Mouse (Mus musculus): ENCODE results near the gene Ttc7b. TPM values are rescaled to one million over a fixed set of nuclear protein-coding genes. Genes with fewer than 3 reads are reported as not detected.

Gene Ttc7b
- polyA plus RNA-seq, 1 experiment: 7.1 TPM

DNA sequence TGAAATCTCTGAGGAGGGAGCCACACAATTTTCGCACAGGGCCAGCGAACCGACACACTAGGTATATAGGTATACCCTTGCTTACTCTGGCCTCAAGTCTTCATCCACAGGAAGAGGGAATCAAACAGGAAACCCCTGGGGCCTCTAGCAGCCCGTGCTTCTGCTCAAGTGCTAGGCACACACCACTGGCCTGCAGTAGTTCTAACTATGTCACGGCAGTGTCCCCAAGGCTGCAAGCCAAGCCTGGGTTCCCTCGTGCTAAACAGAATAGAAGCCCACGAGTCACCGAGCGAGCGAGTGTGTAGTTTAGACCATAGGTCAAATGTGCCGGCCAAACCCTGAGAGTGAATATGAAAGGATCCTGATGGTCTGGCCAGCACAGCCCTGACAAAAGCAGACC lies 114.5 kb downstream of the Ttc7b start:
- no peaks in the 10 kb centered on the region for H3K36me3 ChIP-seq (ENCODE audit: control insufficient read depth, insufficient read depth, low read length)
- no peaks in the 10 kb centered on the region for H3K27me3 ChIP-seq (ENCODE audit: control insufficient read depth, insufficient read depth, low read length)
- H3K27ac ChIP-seq (ENCODE audit: control insufficient read depth, insufficient read depth, low read depth, low read length): no peak overlapping the region
- TF ChIP-seq POLR2A (IDR thresholded peaks at IDR 0.05; ENCODE audit: control insufficient read depth, low read depth, low read length) (no peak), CTCF (IDR thresholded peaks at IDR 0.05; ENCODE audit: control insufficient read depth, insufficient read depth, insufficient replicate concordance, low read depth, low read length) (no peak)
- H3K4me1 ChIP-seq (ENCODE audit: control insufficient read depth, insufficient read depth, low read length): peaks cover 2% of the 10 kb centered on the region; the same call in 1 of the 2 replicates
- H3K4me3 ChIP-seq (ENCODE audit: control insufficient read depth, low read depth, low read length): no peak overlapping the region

DNA sequence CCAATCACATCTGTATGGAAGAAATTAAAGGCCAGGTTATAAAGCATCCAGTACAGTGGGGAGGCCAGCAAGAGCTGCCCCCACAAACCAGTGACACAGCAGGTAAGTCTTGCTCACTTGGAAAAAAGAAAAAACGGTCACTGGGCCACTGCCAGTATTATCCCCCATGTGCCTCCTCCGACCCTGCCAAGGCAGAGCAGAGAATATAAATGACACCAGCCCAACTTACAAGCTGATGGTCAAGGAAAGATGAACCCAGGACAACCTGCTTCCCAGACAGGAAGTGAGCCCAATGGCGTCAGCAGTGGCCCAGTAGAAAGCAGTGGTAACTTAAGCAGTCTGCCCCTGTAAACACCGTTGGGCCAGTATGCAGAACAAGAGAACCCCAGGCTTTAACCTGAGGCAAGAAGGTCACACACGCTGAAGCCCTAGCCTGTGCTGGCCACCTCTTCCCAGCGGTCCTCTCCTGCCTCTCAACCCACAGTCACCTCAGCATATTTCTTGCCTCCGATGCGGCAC lies 115.1 kb downstream of the Ttc7b start:
- TF ChIP-seq POLR2A (IDR thresholded peaks at IDR 0.05; ENCODE audit: control insufficient read depth, low read depth, low read length) (no peak), CTCF (IDR thresholded peaks at IDR 0.05; ENCODE audit: control insufficient read depth, insufficient read depth, insufficient replicate concordance, low read depth, low read length) (no peak)
- H3K27ac ChIP-seq (ENCODE audit: control insufficient read depth, insufficient read depth, low read depth, low read length): no peak overlapping the region
- no peaks in the 10 kb centered on the region for H3K36me3 ChIP-seq (ENCODE audit: control insufficient read depth, insufficient read depth, low read length)
- no peak overlapping the region for H3K4me3 ChIP-seq (ENCODE audit: control insufficient read depth, low read depth, low read length)
- H3K27me3 ChIP-seq (ENCODE audit: control insufficient read depth, insufficient read depth, low read length): no peaks in the 10 kb centered on the region
- peaks cover 2% of the 10 kb centered on the region; the same call in 1 of the 2 replicates for H3K4me1 ChIP-seq (ENCODE audit: control insufficient read depth, insufficient read depth, low read length)

DNA sequence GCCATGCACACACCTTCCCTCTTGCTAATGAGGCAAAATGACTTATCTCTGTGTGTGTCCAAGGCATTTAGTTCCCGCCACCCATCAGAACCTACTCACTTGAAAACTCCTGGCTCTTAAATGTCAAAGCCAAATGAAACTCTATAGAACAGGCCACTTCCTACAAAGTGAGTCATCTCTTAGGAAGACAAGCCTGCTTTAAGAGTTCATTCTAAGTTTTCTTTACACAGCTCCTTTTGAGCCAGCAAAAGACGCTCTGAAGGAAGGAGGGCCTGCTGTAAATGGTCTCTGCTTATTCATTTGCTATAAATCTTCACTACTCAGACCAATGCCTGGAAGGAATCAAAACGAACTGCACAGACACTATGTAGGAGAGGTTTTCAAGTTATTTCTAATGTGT lies 116.2 kb downstream of the Ttc7b start:
- no peak for TF ChIP-seq POLR2A (IDR thresholded peaks at IDR 0.05; ENCODE audit: control insufficient read depth, low read depth, low read length)
- no peak for TF ChIP-seq CTCF (IDR thresholded peaks at IDR 0.05; ENCODE audit: control insufficient read depth, insufficient read depth, insufficient replicate concordance, low read depth, low read length)
- peaks cover 2% of the 10 kb centered on the region; the same call in 1 of the 2 replicates for H3K4me1 ChIP-seq (ENCODE audit: control insufficient read depth, insufficient read depth, low read length)
- H3K27me3 ChIP-seq (ENCODE audit: control insufficient read depth, insufficient read depth, low read length): no peaks in the 10 kb centered on the region
- H3K4me3 ChIP-seq (ENCODE audit: control insufficient read depth, low read depth, low read length): no peak overlapping the region
- no peaks in the 10 kb centered on the region for H3K36me3 ChIP-seq (ENCODE audit: control insufficient read depth, insufficient read depth, low read length)
- H3K27ac ChIP-seq (ENCODE audit: control insufficient read depth, insufficient read depth, low read depth, low read length): no peak overlapping the region

DNA sequence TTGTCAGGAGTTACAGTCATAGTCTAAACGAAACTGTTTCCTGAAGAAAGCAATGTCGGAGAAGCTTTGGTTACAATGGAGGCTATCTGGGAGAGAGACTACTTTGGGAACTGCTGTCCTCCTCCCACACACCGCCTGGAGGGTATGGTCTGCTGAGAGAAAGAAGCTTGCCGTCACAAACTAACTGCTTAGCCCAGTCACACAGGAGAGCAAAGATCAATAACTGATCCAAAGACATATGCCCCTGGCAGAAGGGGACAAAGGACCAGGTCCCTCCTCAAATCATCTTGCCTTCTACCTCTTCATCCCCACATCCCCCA lies 117.7 kb downstream of the Ttc7b start:
- H3K27me3 ChIP-seq (ENCODE audit: control insufficient read depth, insufficient read depth, low read length): no peaks in the 10 kb centered on the region
- no peak overlapping the region for H3K27ac ChIP-seq (ENCODE audit: control insufficient read depth, insufficient read depth, low read depth, low read length)
- no peak overlapping the region for H3K4me3 ChIP-seq (ENCODE audit: control insufficient read depth, low read depth, low read length)
- no peaks in the 10 kb centered on the region for H3K36me3 ChIP-seq (ENCODE audit: control insufficient read depth, insufficient read depth, low read length)
- no peak for TF ChIP-seq POLR2A (IDR thresholded peaks at IDR 0.05; ENCODE audit: control insufficient read depth, low read depth, low read length)
- no peak for TF ChIP-seq CTCF (IDR thresholded peaks at IDR 0.05; ENCODE audit: control insufficient read depth, insufficient read depth, insufficient replicate concordance, low read depth, low read length)
- H3K4me1 ChIP-seq (ENCODE audit: control insufficient read depth, insufficient read depth, low read length): peaks cover 2% of the 10 kb centered on the region; the same call in 1 of the 2 replicates

DNA sequence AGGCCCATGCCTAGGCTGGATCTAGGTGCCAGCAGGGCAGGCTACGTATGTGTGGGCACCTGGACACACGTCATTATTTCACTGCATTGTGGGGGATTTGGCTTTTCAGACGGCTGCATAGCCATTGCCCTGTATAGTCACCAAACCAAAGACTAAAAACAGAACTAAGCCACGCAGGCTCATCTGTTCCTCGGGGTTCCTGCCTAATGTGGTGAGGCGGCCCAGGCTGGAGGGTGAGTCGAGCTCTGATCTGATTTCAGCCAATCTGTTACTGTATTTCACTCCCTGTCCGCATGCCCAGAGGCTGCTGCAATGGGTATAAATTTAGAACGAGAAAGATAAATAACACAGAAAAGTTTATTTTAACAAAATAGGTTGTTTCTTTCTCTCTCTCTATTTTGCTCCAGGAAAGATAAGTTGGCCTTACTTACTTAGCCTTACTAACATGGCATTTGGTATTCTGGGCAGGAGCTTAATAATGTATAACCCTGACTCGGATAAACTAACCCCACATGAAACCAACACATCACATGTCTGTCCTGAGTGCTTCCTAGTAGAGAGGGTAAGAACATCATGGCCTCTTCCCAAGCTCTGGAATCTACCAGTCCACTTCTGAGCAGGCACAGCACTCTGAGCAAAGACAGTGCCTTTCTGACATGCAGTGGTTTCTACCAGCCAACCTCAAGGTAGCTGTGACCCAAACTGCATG lies 118.2 kb downstream of the Ttc7b start:
- TF ChIP-seq CTCF (IDR thresholded peaks at IDR 0.05; ENCODE audit: control insufficient read depth, insufficient read depth, insufficient replicate concordance, low read depth, low read length): no peak
- TF ChIP-seq POLR2A (IDR thresholded peaks at IDR 0.05; ENCODE audit: control insufficient read depth, low read depth, low read length): no peak
- H3K36me3 ChIP-seq (ENCODE audit: control insufficient read depth, insufficient read depth, low read length): no peaks in the 10 kb centered on the region

DNA sequence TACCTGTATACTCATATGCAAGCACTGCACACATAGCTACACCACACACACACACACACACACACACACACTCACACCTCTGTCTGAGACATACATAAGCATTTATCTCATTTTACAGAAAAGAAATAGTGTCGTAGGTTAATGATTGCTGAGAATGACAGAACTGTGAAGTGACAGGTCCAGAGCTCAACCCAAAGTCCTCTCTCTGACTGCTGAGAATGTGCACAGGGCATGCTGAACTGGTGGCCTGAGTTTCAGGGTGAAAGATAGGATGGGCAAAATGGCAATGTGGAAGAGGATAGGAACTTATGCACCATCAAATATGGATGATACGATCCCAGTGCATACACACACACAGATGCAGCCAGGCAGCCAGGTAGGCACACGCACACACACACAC lies 120.5 kb downstream of the Ttc7b start:
- H3K27me3 ChIP-seq (ENCODE audit: control insufficient read depth, insufficient read depth, low read length): no peaks in the 10 kb centered on the region
- no peak overlapping the region for H3K27ac ChIP-seq (ENCODE audit: control insufficient read depth, insufficient read depth, low read depth, low read length)
- H3K4me1 ChIP-seq (ENCODE audit: control insufficient read depth, insufficient read depth, low read length): peaks cover 2% of the 10 kb centered on the region; the same call in 1 of the 2 replicates
- no peak for TF ChIP-seq CTCF (IDR thresholded peaks at IDR 0.05; ENCODE audit: control insufficient read depth, insufficient read depth, insufficient replicate concordance, low read depth, low read length)
- H3K36me3 ChIP-seq (ENCODE audit: control insufficient read depth, insufficient read depth, low read length): no peaks in the 10 kb centered on the region
- H3K4me3 ChIP-seq (ENCODE audit: control insufficient read depth, low read depth, low read length): no peak overlapping the region

More for the DNA sequence above, 118.2 kb downstream of the Ttc7b start:
- no peak overlapping the region for H3K4me3 ChIP-seq (ENCODE audit: control insufficient read depth, low read depth, low read length)
- no peaks in the 10 kb centered on the region for H3K27me3 ChIP-seq (ENCODE audit: control insufficient read depth, insufficient read depth, low read length)
- peaks cover 2% of the 10 kb centered on the region; the same call in 1 of the 2 replicates for H3K4me1 ChIP-seq (ENCODE audit: control insufficient read depth, insufficient read depth, low read length)
- no peak overlapping the region for H3K27ac ChIP-seq (ENCODE audit: control insufficient read depth, insufficient read depth, low read depth, low read length)

DNA sequence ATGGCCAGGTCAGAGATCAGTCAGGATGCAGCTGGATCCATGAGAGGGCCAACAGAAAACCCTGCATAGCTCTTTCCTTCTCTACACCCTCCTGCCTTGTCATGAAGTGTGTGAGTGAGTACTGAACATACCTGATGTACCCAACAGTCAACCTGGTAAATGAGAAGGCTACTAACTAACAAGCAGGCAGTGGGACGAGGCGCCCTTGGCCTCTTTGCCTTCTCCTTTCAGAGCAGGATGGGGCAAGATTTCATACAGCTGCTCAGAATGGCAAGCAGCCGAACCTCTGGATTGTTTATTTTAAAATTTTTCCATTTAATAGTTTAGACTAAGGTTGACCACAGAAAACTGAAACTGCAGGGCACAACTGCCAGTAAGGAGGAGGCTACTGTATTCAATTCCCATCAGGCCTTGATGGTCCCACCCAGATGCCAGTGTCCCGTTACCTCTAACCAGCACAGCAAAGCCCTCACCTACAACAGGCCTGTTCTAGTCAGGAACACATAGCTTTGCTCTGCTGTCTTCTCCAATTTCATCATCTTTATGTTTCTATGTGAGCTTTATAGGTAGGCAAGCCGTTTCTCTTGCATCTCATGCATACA lies 121.4 kb downstream of the Ttc7b start:
- TF ChIP-seq CTCF (IDR thresholded peaks at IDR 0.05; ENCODE audit: control insufficient read depth, insufficient read depth, insufficient replicate concordance, low read depth, low read length): no peak
- no peak for TF ChIP-seq POLR2A (IDR thresholded peaks at IDR 0.05; ENCODE audit: control insufficient read depth, low read depth, low read length)
- H3K27me3 ChIP-seq (ENCODE audit: control insufficient read depth, insufficient read depth, low read length): no peaks in the 10 kb centered on the region
- H3K36me3 ChIP-seq (ENCODE audit: control insufficient read depth, insufficient read depth, low read length): no peaks in the 10 kb centered on the region
- H3K4me1 ChIP-seq (ENCODE audit: control insufficient read depth, insufficient read depth, low read length): peaks cover 2% of the 10 kb centered on the region; the same call in 1 of the 2 replicates
- H3K4me3 ChIP-seq (ENCODE audit: control insufficient read depth, low read depth, low read length): no peak overlapping the region
- H3K27ac ChIP-seq (ENCODE audit: control insufficient read depth, insufficient read depth, low read depth, low read length): no peak overlapping the region
